Comparison of ENCODE assay signal across 24 mouse cellular contexts in genomic region chr7:68271816-68272215, GRCm38 (mm10). TPM values are rescaled to one million over a fixed set of nuclear protein-coding genes. Genes with fewer than 3 reads are reported as not detected.
"Had no signal": no experiment of that assay in that cellular context is flagged by ENCODE, and none has a peak within 500 bp of the region (broad histone marks: within the 10 kb centered on the region; RNA-seq: fewer than 3 reads in every experiment).

No protein-coding gene starts in this region.

- H3K4me2 ChIP-seq: liver, embryonic 13.5 days; liver, embryonic 15.5 days; lung, embryonic 14.5 days; midbrain, embryonic 13.5 days; midbrain, embryonic 15.5 days; neural tube, embryonic 13.5 days; neural tube, embryonic 15.5 days had no signal

- H3K4me3 ChIP-seq: liver, embryonic 13.5 days; liver, embryonic 15.5 days; midbrain, embryonic 10.5 days; midbrain, embryonic 13.5 days; midbrain, embryonic 15.5 days; myocyte; neural tube, embryonic 13.5 days; neural tube, embryonic 15.5 days had no signal

- H3K9ac ChIP-seq: liver, embryonic 13.5 days; liver, embryonic 15.5 days; lung, embryonic 14.5 days; midbrain, embryonic 13.5 days; midbrain, embryonic 15.5 days; neural tube, embryonic 13.5 days; neural tube, embryonic 15.5 days had no signal

- H3K9me3 ChIP-seq: liver, embryonic 13.5 days; liver, embryonic 15.5 days; midbrain, embryonic 10.5 days; midbrain, embryonic 13.5 days; midbrain, embryonic 15.5 days; neural tube, embryonic 13.5 days; neural tube, embryonic 15.5 days had no signal

- H3K27ac ChIP-seq: liver, embryonic 13.5 days; liver, embryonic 15.5 days; midbrain, embryonic 10.5 days; midbrain, embryonic 13.5 days; midbrain, embryonic 15.5 days; neural tube, embryonic 13.5 days; neural tube, embryonic 15.5 days had no signal

- ATAC-seq: midbrain, embryonic 13.5 days; midbrain, embryonic 15.5 days had no signal

- DNase-seq: liver, embryonic 13.5 days; lung, adult 18-20 months; lung, embryonic 14.5 days; lung, postnatal 10 days; lung, postnatal 4 days; retina, postnatal 1 day; right cerebral cortex, adult 18-20 months; right cerebral cortex, postnatal 25 days; right cerebral cortex, postnatal 4 days; spleen, adult 18-20 months; thymus, adult 18-20 months; thymus, postnatal 25 days had no signal

- H3K36me3 ChIP-seq: liver, embryonic 13.5 days; liver, embryonic 15.5 days; midbrain, embryonic 10.5 days; midbrain, embryonic 13.5 days; midbrain, embryonic 15.5 days; neural tube, embryonic 13.5 days; neural tube, embryonic 15.5 days had no signal

RNA-seq across cellular contexts. Expression of gene Fam169b, which starts 1.8 kb away (rescaled TPM):
- polyA plus RNA-seq: midbrain, embryonic 13.5 days; midbrain, embryonic 15.5 days had no signal

RNA-seq across cellular contexts. Expression of gene Pgpep1l, which starts 7.8 kb away (rescaled TPM):
- polyA plus RNA-seq: liver, embryonic 13.5 days; liver, embryonic 15.5 days; lung, embryonic 14.5 days; lung, embryonic 16.5 days; midbrain, embryonic 10.5 days; midbrain, embryonic 13.5 days; midbrain, embryonic 15.5 days; neural tube, embryonic 11.5 days; neural tube, embryonic 13.5 days; neural tube, embryonic 15.5 days; small intestine, adult 2 months; stomach, embryonic 14.5 days; stomach, embryonic 16.5 days had no signal
